Mouse (Mus musculus): Measurements from ENCODE around the gene 4931422A03Rik.
"Not testable (repeated sequence)": the region's sequence is repeated elsewhere in the genome, so short reads cannot be mapped to it uniquely, and the experiment has no call there.

4931422A03Rik gene

DNA sequence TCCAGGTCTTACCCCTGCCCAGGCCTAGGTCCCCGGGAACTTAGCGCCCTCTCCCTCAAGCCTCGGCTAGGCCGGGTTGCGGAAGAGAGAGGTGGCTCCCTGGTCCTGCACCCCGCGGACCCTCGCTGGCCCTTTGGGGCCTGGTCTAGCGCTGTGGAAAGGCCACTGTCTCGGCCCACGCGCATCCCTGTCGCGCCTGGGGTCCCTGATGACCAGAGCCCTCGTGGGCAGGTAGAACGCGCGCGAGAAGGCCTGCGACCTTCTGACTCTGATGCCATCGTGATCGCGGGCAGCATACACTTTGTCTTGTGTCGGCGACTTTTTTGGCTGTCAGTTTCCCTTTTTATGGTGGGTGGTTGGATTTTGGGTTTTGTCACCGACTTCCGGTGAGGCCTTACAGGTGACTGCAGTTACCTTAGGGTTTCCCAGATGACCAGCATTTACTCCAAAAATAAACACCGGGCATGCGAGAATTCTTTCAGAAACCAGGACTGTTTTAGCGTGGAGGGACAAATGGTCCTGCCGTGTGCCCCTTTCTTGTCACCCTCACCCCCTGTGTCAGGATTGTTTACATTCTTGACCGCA is at the start of gene 4931422A03Rik:
Gene 4931422A03Rik, minus strand, starts transcription at position 223 of the 585 bp plus-strand sequence.
- DNase-seq, result no peak

DNA sequence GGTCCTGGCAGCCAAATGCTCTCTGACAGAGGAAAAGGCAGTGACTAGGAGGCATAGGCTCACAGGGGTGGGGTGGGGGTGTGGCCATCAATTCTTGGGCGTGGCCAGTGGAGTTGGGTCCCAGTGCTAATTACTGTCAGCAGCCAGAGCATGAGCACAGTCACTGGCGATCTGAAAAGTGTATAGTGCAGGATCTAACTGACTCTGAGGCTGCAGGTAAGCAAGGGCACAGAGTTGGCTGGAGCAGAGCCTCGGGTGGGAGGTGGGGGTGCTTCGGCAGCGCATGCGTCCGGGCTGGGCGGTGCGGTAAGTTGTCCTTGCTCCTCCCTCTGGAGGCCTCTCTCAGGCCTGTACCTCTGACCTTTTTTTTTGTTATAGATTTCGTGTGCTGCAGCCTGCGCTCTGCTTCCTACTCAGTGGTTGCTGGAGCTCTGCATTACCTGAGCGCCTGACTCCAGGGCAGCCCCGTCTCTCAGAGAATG is 41.6 kb upstream of the 4931422A03Rik start, which contains the start of gene Cd59b:
Gene Cd59b, plus strand, starts transcription at position 146 of the 482 bp plus-strand sequence.
- peak; percentile 72 to 79 for DNase-seq

DNA sequence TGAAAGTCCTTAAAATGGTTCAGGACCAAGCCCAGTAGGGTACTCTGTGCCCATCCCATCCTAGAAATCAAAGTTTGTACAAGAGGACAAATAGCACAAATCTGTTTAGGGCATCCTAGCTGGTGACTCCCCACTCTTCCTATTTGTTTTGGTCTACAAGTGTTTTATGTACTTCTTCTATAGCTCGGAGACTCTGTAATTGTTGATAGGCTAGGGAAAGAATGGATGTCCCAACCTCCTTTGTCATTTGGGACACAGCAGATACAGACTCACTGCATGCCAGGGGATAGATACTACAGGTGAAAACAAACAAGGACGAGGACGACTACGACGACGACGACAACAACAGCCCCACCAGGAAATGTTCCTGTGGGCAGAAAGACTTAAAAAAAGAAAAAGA is 40.3 kb upstream of the 4931422A03Rik start, which contains the start of gene Gm10799:
Gene Gm10799, minus strand, starts transcription at position 101 of the 400 bp plus-strand sequence.
- not testable (repeated sequence) for DNase-seq

DNA sequence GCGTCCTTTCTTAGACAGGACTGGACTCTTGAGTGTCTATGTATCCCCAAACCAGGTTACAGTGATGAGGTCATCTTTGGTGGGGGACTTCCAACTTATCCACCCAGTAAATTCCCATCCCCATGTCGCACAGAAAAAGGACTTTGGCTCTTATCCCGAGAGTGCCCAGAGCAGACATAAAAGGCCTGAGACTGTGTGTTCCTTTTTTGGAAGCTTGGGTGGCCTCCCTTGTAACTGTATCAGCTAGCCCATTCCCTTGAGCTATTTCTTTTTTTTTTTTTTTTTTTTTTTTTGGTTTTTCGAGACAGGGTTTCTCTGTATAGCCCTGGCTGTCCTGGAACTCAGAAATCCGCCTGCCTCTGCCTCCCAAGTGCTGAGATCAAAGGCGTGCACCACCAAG is 37.4 kb upstream of the 4931422A03Rik start, which contains the start of gene Gm10912:
Gene Gm10912, plus strand, starts transcription at position 301 of the 400 bp plus-strand sequence.
- not testable (repeated sequence) for DNase-seq

DNA sequence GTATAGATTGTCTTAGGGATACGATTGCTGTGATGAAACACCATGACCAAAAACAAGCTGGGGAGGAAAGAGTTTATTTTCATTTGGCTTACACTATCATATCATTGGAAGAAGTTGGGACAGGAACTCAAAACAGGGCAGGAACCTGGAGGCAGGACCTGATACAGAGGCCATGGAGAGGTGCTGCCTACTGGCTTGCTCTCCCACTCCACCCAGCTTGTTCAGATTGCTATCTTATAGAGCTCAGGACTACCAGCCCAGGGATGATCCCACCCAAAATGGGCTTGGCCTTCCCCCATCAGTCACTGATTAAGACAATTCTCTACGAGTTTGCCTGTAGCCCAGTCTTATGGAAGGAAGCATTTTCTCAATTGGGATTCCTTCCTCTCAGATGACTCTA is 36.0 kb upstream of the 4931422A03Rik start:
- no peak for DNase-seq

DNA sequence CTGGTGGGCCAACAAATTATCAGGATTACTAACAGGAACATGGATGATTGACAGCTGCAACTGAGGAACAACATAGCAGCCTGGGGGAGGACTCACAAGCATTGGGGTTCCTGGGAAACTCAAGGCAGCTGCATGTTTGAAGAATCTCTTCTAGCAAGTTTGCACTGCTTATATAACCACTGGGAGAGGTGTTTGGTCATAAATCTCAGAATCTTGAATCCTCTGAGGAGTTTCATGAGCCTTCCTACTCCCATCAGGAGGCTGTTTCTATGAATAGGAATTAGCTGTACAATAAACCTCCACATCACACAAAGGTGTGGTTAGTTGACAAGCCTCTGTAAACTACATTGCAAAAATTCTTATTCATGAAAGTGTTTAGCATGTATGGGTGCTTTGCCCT is 34.5 kb upstream of the 4931422A03Rik start:
- DNase-seq, result no peak

- DNase-seq, result no peak
Measured at GRCm38 (mm10) chr2:104060996-104061395, 32.8 kb upstream of the 4931422A03Rik start.

DNA sequence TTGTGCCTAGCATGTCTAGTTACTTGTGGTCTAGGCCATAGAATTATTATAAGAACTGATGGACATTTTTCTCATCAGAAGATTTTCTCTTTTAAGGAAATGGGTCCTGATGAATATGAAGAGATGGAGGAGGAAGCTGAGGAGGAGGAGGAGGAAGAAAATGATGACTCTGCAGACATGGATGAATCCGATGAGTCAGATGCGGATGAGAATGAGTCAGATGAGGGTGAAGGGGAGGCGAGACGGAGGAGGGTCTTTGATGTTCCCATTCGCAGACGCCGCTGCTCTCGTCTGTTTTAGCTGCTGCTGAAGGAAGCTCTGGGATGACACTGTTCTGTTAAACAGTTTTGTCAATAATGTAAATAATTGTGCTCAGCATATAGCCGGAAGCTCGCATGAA is 31.6 kb upstream of the 4931422A03Rik start:
- no peak for DNase-seq

GRCm38 (mm10) chr2:104058954-104059353 is 30.8 kb upstream of the 4931422A03Rik start:
- DNase-seq, result no peak

- DNase-seq, result no peak
Measured at GRCm38 (mm10) chr2:104058381-104058780, 30.2 kb upstream of the 4931422A03Rik start.

- no peak for DNase-seq
Measured at GRCm38 (mm10) chr2:104044479-104045080, 16.4 kb upstream of the 4931422A03Rik start.

GRCm38 (mm10) chr2:104043624-104044478 is 15.7 kb upstream of the 4931422A03Rik start:
- no peak for DNase-seq

GRCm38 (mm10) chr2:104042766-104043165 is 14.6 kb upstream of the 4931422A03Rik start:
- DNase-seq, result no peak

DNA sequence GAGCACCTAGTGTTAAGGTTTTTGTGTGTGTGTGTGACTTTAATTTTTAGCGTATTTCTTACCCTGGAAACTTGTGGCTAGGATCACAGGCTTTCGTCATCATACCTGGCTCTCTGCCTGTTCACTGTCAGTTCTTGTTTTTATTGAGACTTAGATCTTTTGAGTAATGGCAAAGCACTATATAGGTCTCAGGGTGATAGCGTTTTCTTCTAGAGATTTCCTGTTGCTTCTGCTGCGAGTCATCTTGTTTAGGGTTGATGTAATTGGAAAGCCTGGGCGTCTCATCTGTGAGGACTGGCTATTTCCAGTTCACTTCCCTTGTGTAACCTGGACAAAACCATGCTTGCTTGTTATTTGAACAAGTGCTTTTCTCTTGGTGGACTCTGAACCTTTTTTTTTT is 13.5 kb upstream of the 4931422A03Rik start:
- peak; percentile 11 to 13 for DNase-seq

GRCm38 (mm10) chr2:104038236-104038635 is 10.1 kb upstream of the 4931422A03Rik start:
- DNase-seq, result no peak

GRCm38 (mm10) chr2:104036316-104036715 is 8.2 kb upstream of the 4931422A03Rik start:
- no peak for DNase-seq

- DNase-seq, result no peak
Measured at GRCm38 (mm10) chr2:104035595-104035994, 7.4 kb upstream of the 4931422A03Rik start.

- DNase-seq, result peak; percentile 74 to 76
Measured at GRCm38 (mm10) chr2:104034832-104035472, 6.8 kb upstream of the 4931422A03Rik start.

DNA sequence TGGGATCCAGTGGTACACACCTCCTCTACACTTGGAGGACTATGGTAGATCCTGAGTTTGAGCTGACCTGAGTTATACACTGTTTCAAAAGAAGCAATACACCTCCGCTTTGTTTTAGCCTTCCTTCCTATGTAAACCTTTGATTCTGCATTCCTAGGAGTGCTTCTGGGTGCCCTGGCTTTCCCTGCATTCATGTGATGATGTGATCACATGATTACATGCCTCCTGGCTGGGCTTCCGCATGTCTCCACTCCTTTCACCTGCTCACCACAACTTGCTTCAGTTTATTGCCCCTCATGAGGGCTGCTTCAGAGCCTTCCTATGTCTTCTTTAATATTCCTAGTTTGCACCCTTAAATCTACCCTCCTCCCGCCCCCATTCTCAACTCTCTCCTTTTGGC is 3.9 kb upstream of the 4931422A03Rik start:
- no peak for DNase-seq

DNA sequence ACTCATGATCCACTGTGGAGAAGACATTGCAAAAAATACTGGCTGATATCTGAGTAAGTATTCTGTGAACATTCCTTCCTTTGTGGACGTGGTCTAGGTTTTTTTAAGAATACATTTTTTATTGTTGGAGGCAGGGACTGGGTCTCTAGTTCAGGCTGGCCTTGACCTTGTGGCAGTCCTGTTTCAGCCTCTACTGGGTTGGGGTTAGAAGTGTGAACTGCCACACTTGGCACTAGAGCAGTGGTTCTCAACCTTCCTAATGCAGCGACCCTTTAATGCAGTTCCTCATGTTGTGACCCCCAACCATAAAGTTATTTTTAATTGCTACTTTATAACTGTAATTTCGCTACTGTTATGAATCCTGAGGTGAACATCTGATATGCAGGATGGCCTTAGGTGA is 2.2 kb upstream of the 4931422A03Rik start:
- no peak for DNase-seq

- no peak for DNase-seq
Measured at GRCm38 (mm10) chr2:104029074-104029473, 913 bp upstream of the 4931422A03Rik start.

- DNase-seq, result peak; percentile 92 to 95
Measured at GRCm38 (mm10) chr2:104027458-104028138, 563 bp downstream of the 4931422A03Rik start, which contains the start of gene Fbxo3. Fbxo3 (plus strand) TSS chr2:104027721.
